Mouse (Mus musculus): ENCODE measurements around the gene Flt1.
"Not testable (repeated sequence)": the region's sequence is repeated elsewhere in the genome, so short reads cannot be mapped to it uniquely, and the experiment has no call there.

GRCm38 (mm10) chr5:147557641-147558040, 168.2 kb downstream of the Flt1 start:
- TF ChIP-seq CTCF (IDR thresholded peaks at IDR 0.05; ENCODE audit: low read depth, low read length); EP300 (IDR thresholded peaks at IDR 0.05; ENCODE audit: insufficient read depth, low read depth, low read length); POLR2A (IDR thresholded peaks at IDR 0.05; ENCODE audit: insufficient read depth, low read length): not testable (repeated sequence)
